Mouse (Mus musculus): ENCODE results near the gene Msx1. TPM values are rescaled to one million over a fixed set of nuclear protein-coding genes. Genes with fewer than 3 reads are reported as not detected.

Gene Msx1
- 0.09 and 0.49 TPM in 2 replicates for polyA plus RNA-seq (2012; ENCODE audit: low replicate concordance)

GRCm38 (mm10) chr5:37824461-37824795 is at the start of gene Msx1:
TSS of gene Msx1 (minus strand) at chr5:37824583.

Other genes with a start within 250 kb of the Msx1 start
- 0.11 and 0.30 TPM in 2 replicates for gene Stk32b, start 107.4 kb downstream of the Msx1 start, polyA plus RNA-seq (2012; ENCODE audit: low replicate concordance)
- not detected in 2 replicates for gene Cytl1, start 89.1 kb downstream of the Msx1 start, polyA plus RNA-seq (2012; ENCODE audit: low replicate concordance)
- gene Stx18, start 214.2 kb upstream of the Msx1 start, polyA plus RNA-seq (2012; ENCODE audit: low replicate concordance): 7.1 and 11.5 TPM in 2 replicates

Data from leukemia stem cell, adult 10-12 weeks (primary cell).